Mouse (Mus musculus) liver, adult 2 months (tissue): ENCODE measurements around the gene AC161166.1.

Experiments used
- CTCF ChIP-seq: fragments of 200-500 bp; IDR thresholded peaks from 2 replicates; pipeline ENCODE4 v1.5.1; 2011; ENCODE audit warnings: low read depth, low read length, control low read depth
- POLR2A ChIP-seq: fragments of 200-500 bp; IDR thresholded peaks from 2 replicates; pipeline ENCODE4 v1.6.1; 2011; ENCODE audit warnings: low read length, control low read depth; ENCODE audit not compliant: insufficient read depth; ENCODE audit errors: extremely low read depth

GRCm38 (mm10) chr7:24476338-24476737, 35.9 kb downstream of the AC161166.1 start:
- TF ChIP-seq POLR2A (no peak), CTCF (no peak)
